9 mouse cellular contexts compared by ENCODE assay signal in the genomic region with DNA sequence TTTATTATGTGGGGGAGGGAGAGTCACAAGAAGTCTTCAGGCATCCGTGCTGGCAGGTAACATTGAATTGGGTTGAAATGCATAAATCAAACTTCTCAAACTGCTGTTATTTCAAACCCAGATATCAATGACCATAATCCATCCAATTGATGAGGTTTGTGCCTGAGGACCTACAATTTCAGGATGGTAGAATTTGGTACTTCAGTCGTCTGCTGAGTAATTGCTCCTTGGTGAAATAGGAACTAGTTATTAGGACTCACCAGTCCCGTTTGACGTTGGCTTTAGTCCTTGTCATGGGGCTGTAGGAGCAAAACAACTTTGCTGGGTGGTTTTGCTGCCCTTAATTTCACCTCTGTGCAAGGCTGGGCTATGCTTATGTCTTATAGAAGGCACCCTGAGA. TPM values are rescaled to one million over a fixed set of nuclear protein-coding genes. Genes with fewer than 3 reads are reported as not detected.
DNase-seq lines count a peak whose midpoint lies in the region; ATAC-seq and TF ChIP-seq lines count a peak whose summit lies in the region.
"Had no signal": no experiment of that assay in that cellular context is flagged by ENCODE, and none has a peak within 500 bp of the region (broad histone marks: within the 10 kb centered on the region; RNA-seq: fewer than 3 reads in every experiment).

No protein-coding gene starts in this region.

- peak overlapping the region; percentile 79 for H3K4me3 ChIP-seq in heart, embryonic 10.5 days
- H3K4me3 ChIP-seq in E14TG2a.4 (replicated peaks; ENCODE audit: low read length), result peak overlapping the region; percentile 87
- H3K4me3 ChIP-seq in forebrain, embryonic 14.5 days (ENCODE audit: low read depth, low read length), result peak overlapping the region; percentile 77
- H3K4me3 ChIP-seq in liver, postnatal 0 days (ENCODE audit: low read depth, low read length), result peak overlapping the region; percentile 49

- no peaks in the 10 kb centered on the region for H3K27me3 ChIP-seq in heart, embryonic 10.5 days (ENCODE audit: insufficient read depth, poor library complexity, severe bottlenecking)
- peaks cover 6% of the 10 kb centered on the region for H3K27me3 ChIP-seq in E14TG2a.4 (ENCODE audit: insufficient read depth, low read length)
- H3K27me3 ChIP-seq in forebrain, embryonic 14.5 days (replicated peaks; ENCODE audit: control insufficient read depth, insufficient read depth, low read length), result no peaks in the 10 kb centered on the region
- peaks cover 4% of the 10 kb centered on the region; the same call in 1 of the 2 replicates for H3K27me3 ChIP-seq in liver, postnatal 0 days (ENCODE audit: insufficient read depth, low read length)
- H3K27me3 ChIP-seq: Patski had no signal

- no peaks in the 10 kb centered on the region for H3K9me3 ChIP-seq in heart, embryonic 10.5 days
- no peaks in the 10 kb centered on the region for H3K9me3 ChIP-seq in E14TG2a.4 (ENCODE audit: low read length)
- no peaks in the 10 kb centered on the region for H3K9me3 ChIP-seq in forebrain, embryonic 14.5 days (replicated peaks; ENCODE audit: control insufficient read depth, low read length)
- no peaks in the 10 kb centered on the region for H3K9me3 ChIP-seq in liver, postnatal 0 days (ENCODE audit: low read length)

- H3K27ac ChIP-seq in heart, embryonic 10.5 days, result no peak overlapping the region
- H3K27ac ChIP-seq in forebrain, embryonic 14.5 days (ENCODE audit: low read depth, low read length), result no peak overlapping the region
- no peak overlapping the region for H3K27ac ChIP-seq in liver, postnatal 0 days (ENCODE audit: low read depth)

- H3K4me1 ChIP-seq in heart, embryonic 10.5 days, result peaks cover 12% of the 10 kb centered on the region
- peaks cover 16% of the 10 kb centered on the region for H3K4me1 ChIP-seq in E14TG2a.4 (replicated peaks; ENCODE audit: low read depth, low read length)
- H3K4me1 ChIP-seq in forebrain, embryonic 14.5 days (ENCODE audit: control insufficient read depth, insufficient read depth, low read length), result no peaks in the 10 kb centered on the region; the same call in 1 of the 2 replicates
- H3K4me1 ChIP-seq in liver, postnatal 0 days (ENCODE audit: insufficient read depth), result no peaks in the 10 kb centered on the region

- no peaks in the 10 kb centered on the region for H3K36me3 ChIP-seq in heart, embryonic 10.5 days
- H3K36me3 ChIP-seq in E14TG2a.4 (ENCODE audit: insufficient read depth, low read length), result no peaks in the 10 kb centered on the region
- no peaks in the 10 kb centered on the region for H3K36me3 ChIP-seq in forebrain, embryonic 14.5 days (ENCODE audit: control insufficient read depth, insufficient read depth, low read length)
- no peaks in the 10 kb centered on the region for H3K36me3 ChIP-seq in liver, postnatal 0 days (replicated peaks; ENCODE audit: insufficient read depth, low read length)

- H3K4me2 ChIP-seq in forebrain, embryonic 14.5 days (ENCODE audit: low read length), result peak overlapping the region; percentile 59
- H3K4me2 ChIP-seq in liver, postnatal 0 days (ENCODE audit: low read depth, low read length), result peak overlapping the region; percentile 79

- no peak for TF ChIP-seq CTCF in E14TG2a.4 (conservative IDR thresholded peaks at IDR 0.05; ENCODE audit: low read length)
- no peak for TF ChIP-seq CTCF in liver, postnatal 0 days (IDR thresholded peaks at IDR 0.05; ENCODE audit: low read depth)

- WGBS in heart, embryonic 10.5 days, result 27% methylated on average over 4 of the region's 4 CpGs
- WGBS in forebrain, embryonic 14.5 days, result 8% methylated on average over 4 of the region's 4 CpGs
- 24% methylated on average over 4 of the region's 4 CpGs for WGBS in liver, postnatal 0 days (ENCODE audit: insufficient replicate concordance)

- TF ChIP-seq EP300 in liver, postnatal 0 days (IDR thresholded peaks at IDR 0.05; ENCODE audit: low read depth), result no peak

- H3K9ac ChIP-seq in forebrain, embryonic 14.5 days (ENCODE audit: low read length), result peak overlapping the region; percentile 86
- no peak overlapping the region for H3K9ac ChIP-seq in liver, postnatal 0 days (replicated peaks)

- no peak for DNase-seq in heart, embryonic 10.5 days (ENCODE audit: low spot score)
- DNase-seq in heart, adult 11 months, result no peak
- DNase-seq in forebrain, embryonic 14.5 days (ENCODE audit: low spot score), result peak; percentile 19
- DNase-seq in liver, postnatal 0 days, result no peak
- no peak for DNase-seq in ovary, postnatal 14 days (ENCODE audit: low spot score)
- no peak for DNase-seq in layer of hippocampus, adult 11-12 months (ENCODE audit: low spot score)

- ATAC-seq in forebrain, embryonic 14.5 days, result no peak
- no peak for ATAC-seq in liver, postnatal 0 days
- no peak for ATAC-seq in frontal cortex, adult (ENCODE audit: low TSS enrichment)

RNA-seq across cellular contexts. Expression of a gene that starts 1.2 kb away (rescaled TPM):
- polyA plus RNA-seq in heart, embryonic 10.5 days (2016; fragmentation: Nextera tagmentation; extraction: Ambion mirVana), result 8.3 and 8.4 TPM in 2 replicates
- polyA plus RNA-seq in forebrain, embryonic 14.5 days (2014; fragmentation: Nextera tagmentation; extraction: Ambion mirVana), result 17.9 and 24.3 TPM in 2 replicates
- polyA plus RNA-seq in liver, postnatal 0 days (2015; fragmentation: Nextera tagmentation; extraction: Ambion mirVana), result 0.45 and 0.78 TPM in 2 replicates
